Mouse (Mus musculus) neural tube, embryonic 11.5 days (tissue): Measurements from ENCODE around the gene Tldc2. TPM values are rescaled to one million over a fixed set of nuclear protein-coding genes. Genes with fewer than 3 reads are reported as not detected.

Experiments used
- ATAC-seq: fragments of 200-750 bp; cut with Nextera tagmentation; 2 replicates; pipeline ENCODE4 v1.8.0; 2017; ENCODE audit warnings: moderate number of reproducible peaks, mild to moderate bottlenecking, moderate TSS enrichment, moderate library complexity; ENCODE audit not compliant: insufficient read depth, low FRiP score, low TSS enrichment
- DNase-seq: peaks from one replicate; pipeline ENCODE4 v3.0.0-alpha.2; 2015; ENCODE audit warnings: low spot score
- H3K27ac ChIP-seq: fragments of 300-500 bp; sonication (generic); 2 replicates; pipeline ENCODE4 v1.5.1; 2014; ENCODE audit warnings: low read depth, mild to moderate bottlenecking, low read length
- H3K27me3 ChIP-seq: fragments of 300-500 bp; sonication (generic); 2 replicates; pipeline ENCODE4 v1.6.1; 2014; ENCODE audit warnings: mild to moderate bottlenecking, low read length, mixed read lengths; ENCODE audit not compliant: control insufficient read depth, insufficient read depth
- H3K36me3 ChIP-seq: fragments of 300-500 bp; sonication (generic); 2 replicates; pipeline ENCODE4 v1.6.1; 2014; ENCODE audit warnings: mild to moderate bottlenecking, low read length, moderate library complexity, mixed read lengths; ENCODE audit not compliant: control insufficient read depth, insufficient read depth
- H3K4me1 ChIP-seq: fragments of 300-500 bp; sonication (generic); 2 replicates; pipeline ENCODE4 v1.6.1; 2014; ENCODE audit warnings: low read length, mixed read lengths; ENCODE audit not compliant: control insufficient read depth, insufficient read depth
- H3K4me2 ChIP-seq: fragments of 300-500 bp; sonication (generic); 2 replicates; pipeline ENCODE4 v1.6.1; 2014; ENCODE audit warnings: low read depth, mild to moderate bottlenecking, moderate library complexity
- H3K4me3 ChIP-seq: fragments of 300-500 bp; sonication (generic); 2 replicates; pipeline ENCODE4 v1.5.1; 2014; ENCODE audit warnings: low read depth, low read length
- H3K9ac ChIP-seq: fragments of 300-500 bp; sonication (generic); 2 replicates; pipeline ENCODE4 v1.6.1; 2014; ENCODE audit warnings: mild to moderate bottlenecking, low read length
- H3K9me3 ChIP-seq: fragments of 300-500 bp; sonication (generic); 2 replicates; pipeline ENCODE4 v1.6.1; 2016; ENCODE audit warnings: low read length; ENCODE audit not compliant: control insufficient read depth
- WGBS: fragments of 180-500 bp; shearing (Covaris S2); extraction: QIAGEN DNeasy Blood & Tissue Kit; methylation state at CpG from one replicate; pipeline ENCODE4 v1.1.7; 2014; 5-methylcytosine and 5-hydroxymethylcytosine counted together
- polyA plus RNA-seq: library from polyadenylated mRNA; unstranded; fragments of >200 nt; fragmentation: Nextera tagmentation; extraction: Ambion mirVana; gene quantifications from 2 replicates; pipeline ENCODE4 v1.2.1, GENCODE M21; 2014

The Tldc2 gene
- polyA plus RNA-seq, 1 experiment from 2014 or later: not detected

GRCm38 (mm10) chr2:157092024-157092423 is 5.2 kb downstream of the Tldc2 start:
- no peak overlapping the region for H3K4me3 ChIP-seq
- ATAC-seq (no peak), DNase-seq (no peak)
- H3K9ac ChIP-seq: no peak overlapping the region
- no peaks in the 10 kb centered on the region for H3K9me3 ChIP-seq
- H3K4me2 ChIP-seq: no peak overlapping the region
- no peaks in the 10 kb centered on the region for H3K27me3 ChIP-seq
- WGBS: 59% methylated on average over 8 of the region's 8 CpGs
- H3K4me1 ChIP-seq: no peaks in the 10 kb centered on the region
- H3K27ac ChIP-seq: no peak overlapping the region
- H3K36me3 ChIP-seq: no peaks in the 10 kb centered on the region

- Histone ChIP-seq H3K9me3 (no peaks in the 10 kb centered on the region), H3K27me3 (no peaks in the 10 kb centered on the region), H3K9ac (no peak overlapping the region), H3K4me3 (no peak overlapping the region), H3K4me1 (no peaks in the 10 kb centered on the region), H3K36me3 (no peaks in the 10 kb centered on the region; the same call in 1 of the 2 replicates), H3K4me2 (no peak overlapping the region), H3K27ac (no peak overlapping the region)
- ATAC-seq: no peak
- DNase-seq: peak; percentile 77
- WGBS: 69% methylated on average over 9 of the region's 9 CpGs
Measured at GRCm38 (mm10) chr2:157095005-157095755, 8.3 kb downstream of the Tldc2 start.

GRCm38 (mm10) chr2:157099532-157100318 is 12.9 kb downstream of the Tldc2 start:
- Histone ChIP-seq H3K27ac (no peak overlapping the region), H3K4me3 (no peak overlapping the region), H3K4me1 (no peaks in the 10 kb centered on the region), H3K27me3 (no peaks in the 10 kb centered on the region), H3K4me2 (no peak overlapping the region), H3K9me3 (no peaks in the 10 kb centered on the region), H3K9ac (no peak overlapping the region), H3K36me3 (no peaks in the 10 kb centered on the region; the same call in 1 of the 2 replicates)
- WGBS: 72% methylated on average over 12 of the region's 12 CpGs
- no peak for DNase-seq
- no peak for ATAC-seq

- 72% methylated on average over 12 of the region's 12 CpGs for WGBS
- DNase-seq (no peak), ATAC-seq (no peak)
- Histone ChIP-seq H3K9me3 (no peaks in the 10 kb centered on the region), H3K4me1 (no peaks in the 10 kb centered on the region), H3K4me2 (no peak overlapping the region), H3K9ac (no peak overlapping the region), H3K27me3 (no peaks in the 10 kb centered on the region), H3K36me3 (no peaks in the 10 kb centered on the region; the same call in 1 of the 2 replicates), H3K4me3 (no peak overlapping the region), H3K27ac (no peak overlapping the region)
Measured at GRCm38 (mm10) chr2:157100319-157100605, 13.4 kb downstream of the Tldc2 start.

GRCm38 (mm10) chr2:157101650-157102049 is 14.8 kb downstream of the Tldc2 start:
- WGBS: 96% methylated on average over 9 of the region's 9 CpGs
- H3K9ac ChIP-seq: no peak overlapping the region
- DNase-seq (no peak), ATAC-seq (no peak)
- no peaks in the 10 kb centered on the region for H3K9me3 ChIP-seq
- H3K27me3 ChIP-seq: no peaks in the 10 kb centered on the region
- H3K4me1 ChIP-seq: no peaks in the 10 kb centered on the region
- H3K27ac ChIP-seq: no peak overlapping the region
- no peak overlapping the region for H3K4me3 ChIP-seq
- H3K4me2 ChIP-seq: no peak overlapping the region
- no peaks in the 10 kb centered on the region; the same call in 1 of the 2 replicates for H3K36me3 ChIP-seq

GRCm38 (mm10) chr2:157102256-157102655 is 15.4 kb downstream of the Tldc2 start:
- Histone ChIP-seq H3K27ac (no peak overlapping the region), H3K9me3 (no peaks in the 10 kb centered on the region), H3K9ac (no peak overlapping the region), H3K4me3 (no peak overlapping the region), H3K36me3 (no peaks in the 10 kb centered on the region; the same call in 1 of the 2 replicates), H3K4me2 (no peak overlapping the region), H3K27me3 (no peaks in the 10 kb centered on the region), H3K4me1 (no peaks in the 10 kb centered on the region)
- no peak for ATAC-seq
- 60% methylated on average over 2 of the region's 2 CpGs for WGBS
- DNase-seq: no peak

GRCm38 (mm10) chr2:157104454-157104853 is 17.6 kb downstream of the Tldc2 start:
- no peaks in the 10 kb centered on the region for H3K9me3 ChIP-seq
- H3K27ac ChIP-seq: no peak overlapping the region
- 86% methylated on average over 8 of the region's 8 CpGs for WGBS
- DNase-seq (no peak), ATAC-seq (no peak)
- no peaks in the 10 kb centered on the region for H3K4me1 ChIP-seq
- no peak overlapping the region for H3K4me3 ChIP-seq
- no peak overlapping the region for H3K4me2 ChIP-seq
- H3K36me3 ChIP-seq: no peaks in the 10 kb centered on the region; the same call in 1 of the 2 replicates
- no peaks in the 10 kb centered on the region for H3K27me3 ChIP-seq
- no peak overlapping the region for H3K9ac ChIP-seq

GRCm38 (mm10) chr2:157108236-157108635 is 21.4 kb downstream of the Tldc2 start:
- H3K9me3 ChIP-seq: no peaks in the 10 kb centered on the region
- H3K9ac ChIP-seq: no peak overlapping the region
- no peaks in the 10 kb centered on the region; the same call in none of the 2 replicates for H3K36me3 ChIP-seq
- H3K27me3 ChIP-seq: no peaks in the 10 kb centered on the region
- no peak overlapping the region for H3K4me3 ChIP-seq
- H3K4me1 ChIP-seq: no peaks in the 10 kb centered on the region
- H3K4me2 ChIP-seq: no peak overlapping the region
- H3K27ac ChIP-seq: no peak overlapping the region
- no peak for DNase-seq
- no peak for ATAC-seq
- 90% methylated on average over 4 of the region's 4 CpGs for WGBS

GRCm38 (mm10) chr2:157116964-157117363 is 30.1 kb downstream of the Tldc2 start:
- Histone ChIP-seq H3K9ac (no peak overlapping the region), H3K27ac (no peak overlapping the region), H3K9me3 (no peaks in the 10 kb centered on the region), H3K4me1 (no peaks in the 10 kb centered on the region), H3K4me2 (no peak overlapping the region), H3K36me3 (no peaks in the 10 kb centered on the region; the same call in 1 of the 2 replicates), H3K27me3 (no peaks in the 10 kb centered on the region), H3K4me3 (no peak overlapping the region)
- WGBS: 29% methylated on average over 3 of the region's 3 CpGs
- no peak for ATAC-seq
- no peak for DNase-seq
